Mouse (Mus musculus) erythroblast, embryonic 14.5 days (primary cell): ENCODE measurements around the gene Tns4. TPM values are rescaled to one million over a fixed set of nuclear protein-coding genes. Genes with fewer than 3 reads are reported as not detected.

Source experiments
- H3K27me3 ChIP-seq: 2 replicates; pipeline ENCODE4 v1.6.1; 2012; ENCODE audit warnings: inconsistent platforms; ENCODE audit not compliant: control insufficient read depth
- H3K36me3 ChIP-seq: 2 replicates; pipeline ENCODE4 v1.6.1; 2012; ENCODE audit warnings: mild to moderate bottlenecking, inconsistent platforms; ENCODE audit not compliant: control insufficient read depth
- H3K4me1 ChIP-seq: 2 replicates; pipeline ENCODE4 v1.6.1; 2012; ENCODE audit warnings: inconsistent platforms; ENCODE audit not compliant: control insufficient read depth
- H3K4me3 ChIP-seq: replicated peaks from 2 replicates; pipeline ENCODE3; 2012; ENCODE audit warnings: moderate library complexity, mild to moderate bottlenecking, inconsistent platforms
- H3K9me3 ChIP-seq: 2 replicates; pipeline ENCODE4 v1.6.1; 2012; ENCODE audit warnings: low read length, inconsistent platforms, mixed read lengths; ENCODE audit not compliant: control insufficient read depth
- GATA1 ChIP-seq: IDR thresholded peaks from 2 replicates; pipeline ENCODE4 v1.6.1; 2012; ENCODE audit warnings: low read length, inconsistent platforms, mixed read lengths
- TAL1 ChIP-seq: IDR thresholded peaks from 3 replicates; pipeline ENCODE4 v1.6.1; 2012; ENCODE audit warnings: low read length, inconsistent platforms, mixed read lengths
- polyA plus RNA-seq: library from polyadenylated mRNA; stranded (reverse); fragments of >175 nt; gene quantifications from 2 replicates; pipeline ENCODE4 v1.2.3, GENCODE M21; 2012

The Tns4 gene
- polyA plus RNA-seq, 1 experiment = not detected

GRCm38 (mm10) chr11:99019844-99020243, 69.3 kb downstream of the Tns4 start:
- no peaks in the 10 kb centered on the region for H3K27me3 ChIP-seq
- peak overlapping the region; percentile 22 for H3K4me3 ChIP-seq
- H3K4me1 ChIP-seq = peaks cover 39% of the 10 kb centered on the region
- H3K9me3 ChIP-seq = no peaks in the 10 kb centered on the region
- TF ChIP-seq GATA1 (no peak), TAL1 (no peak)
- peaks cover 87% of the 10 kb centered on the region for H3K36me3 ChIP-seq

Other genes starting within 250 kb of the Tns4 start
- gene Wipf2, start 225.7 kb downstream of the Tns4 start, polyA plus RNA-seq = 0.81 TPM in 2 replicates
- gene Cdc6, start 181.5 kb downstream of the Tns4 start, polyA plus RNA-seq = 0.76 and 0.82 TPM in 2 replicates
- 0.20 and 0.32 TPM in 2 replicates for gene Rara, start 161.5 kb downstream of the Tns4 start, polyA plus RNA-seq
- gene Gjd3, start 106.3 kb downstream of the Tns4 start, polyA plus RNA-seq = not detected in 2 replicates
- gene Top2a, start 65.1 kb downstream of the Tns4 start, polyA plus RNA-seq = 5.6 and 7.1 TPM in 2 replicates
- gene Igfbp4, start 48.1 kb downstream of the Tns4 start, polyA plus RNA-seq = 2.0 and 2.9 TPM in 2 replicates
- 0.06 TPM in 1 of 2 replicates, not detected in the other for gene Ccr7, start 65.8 kb upstream of the Tns4 start, polyA plus RNA-seq
- 58.6 and 64.5 TPM in 2 replicates for gene Smarce1, start 141.7 kb upstream of the Tns4 start, polyA plus RNA-seq
- gene Krt222, start 154.8 kb upstream of the Tns4 start, polyA plus RNA-seq = 0.02 TPM in 1 of 2 replicates, not detected in the other
- not detected in 2 replicates for gene Krt24, start 196.0 kb upstream of the Tns4 start, polyA plus RNA-seq
- gene Krt25, start 233.6 kb upstream of the Tns4 start, polyA plus RNA-seq = not detected in 2 replicates
- not detected in 2 replicates for gene Krt26, start 248.7 kb upstream of the Tns4 start, polyA plus RNA-seq